Mouse (Mus musculus) ES-E14 (cell line): Measurements from ENCODE around the gene Ednra.

Experiments
- CHD2 ChIP-seq: IDR thresholded peaks from 2 replicates; pipeline ENCODE4 v1.6.1; 2014; ENCODE audit warnings: mild to moderate bottlenecking, low read depth, low read length, inconsistent platforms
- MAFK ChIP-seq: IDR thresholded peaks from 2 replicates; pipeline ENCODE4 v1.6.1; 2014; ENCODE audit warnings: mild to moderate bottlenecking, low read depth, low read length, inconsistent platforms; ENCODE audit not compliant: insufficient read depth

- TF ChIP-seq CHD2: no peak
- TF ChIP-seq MAFK: no peak
Observed at GRCm38 (mm10) chr8:77762967-77763366, 38.7 kb upstream of the Ednra start.
